Mouse (Mus musculus) ES-Bruce4 (cell line): Measurements from ENCODE around the gene Hoxb1.

Source experiments
- CTCF ChIP-seq: IDR thresholded peaks from one replicate; pipeline ENCODE4 v1.8.1; 2011; ENCODE audit warnings: low read depth, low read length
- EP300 ChIP-seq: IDR thresholded peaks from 2 replicates; pipeline ENCODE4 v1.6.1; 2011; ENCODE audit warnings: low read depth, low read length; ENCODE audit not compliant: insufficient read depth
- POLR2A ChIP-seq: IDR thresholded peaks from one replicate; pipeline ENCODE4 v1.8.1; 2011; ENCODE audit warnings: low read length; ENCODE audit not compliant: insufficient read depth

DNA sequence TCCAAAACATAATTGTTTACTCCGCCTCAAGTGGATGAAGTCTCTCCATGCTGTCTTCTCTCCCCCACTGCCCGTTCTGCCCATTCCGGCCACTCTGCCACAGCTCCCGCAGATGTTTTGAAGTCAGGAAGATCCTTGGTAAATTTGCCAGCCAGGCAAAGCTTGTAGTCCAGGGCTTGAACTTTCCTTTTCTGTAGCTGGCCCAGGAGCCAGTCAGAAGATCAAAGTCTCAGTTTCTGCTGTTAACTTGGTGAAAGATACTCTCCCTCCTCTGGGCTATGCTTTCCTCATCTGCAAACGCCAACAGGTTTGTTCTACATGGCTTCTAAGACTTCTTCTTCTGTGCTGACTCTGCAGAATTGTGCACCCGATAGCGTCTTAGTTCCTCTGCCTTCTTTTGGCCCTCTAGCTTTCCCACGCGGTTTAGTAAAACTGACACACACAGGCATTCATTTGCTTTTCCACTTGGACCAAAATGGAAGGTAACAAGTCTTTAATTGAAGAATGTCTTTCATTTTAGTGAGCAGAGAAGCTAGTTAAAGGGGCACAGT lies 47.5 kb downstream of the Hoxb1 start:
- TF ChIP-seq POLR2A, result no peak
- TF ChIP-seq CTCF, result no peak
- no peak for TF ChIP-seq EP300
